Mouse (Mus musculus) midbrain, embryonic 11.5 days (tissue): ENCODE measurements around the gene Pcbp1. TPM values are rescaled to one million over a fixed set of nuclear protein-coding genes. Genes with fewer than 3 reads are reported as not detected.

Source experiments
- ATAC-seq: fragments of 200-750 bp; cut with Nextera tagmentation; 2 replicates; pipeline ENCODE4 v1.8.0; 2017; ENCODE audit warnings: moderate TSS enrichment, moderate library complexity; ENCODE audit not compliant: low FRiP score
- DNase-seq: peaks from one replicate; pipeline ENCODE4 v3.0.0; 2015; ENCODE audit warnings: low spot score; ENCODE audit errors: missing footprints
- H3K27ac ChIP-seq: fragments of 300-500 bp; sonication (generic); 2 replicates; pipeline ENCODE4 v1.5.1; 2014; ENCODE audit warnings: low read depth, low read length
- H3K27me3 ChIP-seq: fragments of 300-500 bp; sonication (generic); 2 replicates; pipeline ENCODE4 v1.6.1; 2014; ENCODE audit warnings: mild to moderate bottlenecking, low read length, moderate library complexity, mixed read lengths; ENCODE audit not compliant: control insufficient read depth, insufficient read depth
- H3K36me3 ChIP-seq: fragments of 300-500 bp; sonication (generic); 2 replicates; pipeline ENCODE4 v1.6.1; 2014; ENCODE audit warnings: mild to moderate bottlenecking, low read length, moderate library complexity, mixed read lengths; ENCODE audit not compliant: control insufficient read depth, insufficient read depth
- H3K4me1 ChIP-seq: fragments of 300-500 bp; sonication (generic); 2 replicates; pipeline ENCODE4 v1.6.1; 2014; ENCODE audit warnings: low read length; ENCODE audit not compliant: control insufficient read depth, insufficient read depth
- H3K4me2 ChIP-seq: fragments of 300-500 bp; sonication (generic); 2 replicates; pipeline ENCODE4 v1.6.1; 2014; ENCODE audit warnings: mild to moderate bottlenecking, moderate library complexity
- H3K4me3 ChIP-seq: fragments of 300-500 bp; sonication (generic); 2 replicates; pipeline ENCODE4 v1.5.1; 2014; ENCODE audit warnings: low read depth, low read length
- H3K9ac ChIP-seq: fragments of 300-500 bp; sonication (generic); 2 replicates; pipeline ENCODE4 v1.6.1; 2014; ENCODE audit warnings: low read length
- H3K9me3 ChIP-seq: fragments of 300-500 bp; sonication (generic); 2 replicates; pipeline ENCODE4 v1.6.1; 2016; ENCODE audit warnings: low read length; ENCODE audit not compliant: control insufficient read depth
- WGBS: fragments of 180-500 bp; shearing (Covaris S2); extraction: QIAGEN DNeasy Blood & Tissue Kit; methylation state at CpG from one replicate; pipeline ENCODE4 v1.1.7; 2014; 5-methylcytosine and 5-hydroxymethylcytosine counted together
- microRNA-seq: library from miRNA; unstranded; fragments of <30 nt; microRNA quantifications from one replicate; pipeline ENCODE4, GENCODE M21; 2017
- polyA plus RNA-seq: library from polyadenylated mRNA; unstranded; fragments of >200 nt; fragmentation: Nextera tagmentation; extraction: Ambion mirVana; gene quantifications from 2 replicates; pipeline ENCODE4 v1.2.1, GENCODE M21; 2014

Gene Pcbp1
- polyA plus RNA-seq, 1 experiment from 2014 or later = 497 TPM

GRCm38 (mm10) chr6:86479816-86480188 lies 46.3 kb downstream of the Pcbp1 start:
- DNase-seq (no peak), ATAC-seq (no peak)
- Histone ChIP-seq H3K36me3 (no peaks in the 10 kb centered on the region), H3K9ac (no peak overlapping the region), H3K27me3 (no peaks in the 10 kb centered on the region), H3K9me3 (no peaks in the 10 kb centered on the region), H3K27ac (no peak overlapping the region), H3K4me3 (no peak overlapping the region), H3K4me1 (peaks cover 5% of the 10 kb centered on the region; the same call in 1 of the 2 replicates), H3K4me2 (no peak overlapping the region)

GRCm38 (mm10) chr6:86479311-86479710 lies 46.8 kb downstream of the Pcbp1 start:
- no peak for DNase-seq
- Histone ChIP-seq H3K9me3 (no peaks in the 10 kb centered on the region), H3K36me3 (no peaks in the 10 kb centered on the region)

GRCm38 (mm10) chr6:86476931-86477330 lies 49.2 kb downstream of the Pcbp1 start:
- 84% methylated on average over 5 of the region's 5 CpGs for WGBS
- H3K4me1 ChIP-seq = peaks cover 12% of the 10 kb centered on the region
- no peak overlapping the region for H3K27ac ChIP-seq
- no peaks in the 10 kb centered on the region for H3K27me3 ChIP-seq
- H3K4me3 ChIP-seq = no peak overlapping the region
- no peak for ATAC-seq
- no peaks in the 10 kb centered on the region for H3K9me3 ChIP-seq
- no peak overlapping the region for H3K4me2 ChIP-seq
- no peaks in the 10 kb centered on the region for H3K36me3 ChIP-seq
- no peak overlapping the region for H3K9ac ChIP-seq
- DNase-seq = no peak

More at GRCm38 (mm10) chr6:86479311-86479710, 46.8 kb downstream of the Pcbp1 start:
- Histone ChIP-seq H3K4me1 (peaks cover 5% of the 10 kb centered on the region; the same call in 1 of the 2 replicates), H3K27ac (no peak overlapping the region), H3K27me3 (no peaks in the 10 kb centered on the region), H3K4me3 (no peak overlapping the region), H3K9ac (no peak overlapping the region), H3K4me2 (no peak overlapping the region)
- 66% methylated on average over 3 of the region's 3 CpGs for WGBS
- no peak for ATAC-seq

- 86% methylated on average over 9 of the region's 9 CpGs for WGBS
- H3K36me3 ChIP-seq = no peaks in the 10 kb centered on the region
- no peak overlapping the region for H3K27ac ChIP-seq
- H3K27me3 ChIP-seq = no peaks in the 10 kb centered on the region
- H3K9me3 ChIP-seq = no peaks in the 10 kb centered on the region
- H3K4me2 ChIP-seq = no peak overlapping the region
- no peak overlapping the region for H3K4me3 ChIP-seq
- ATAC-seq (no peak), DNase-seq (no peak)
- peaks cover 11% of the 10 kb centered on the region for H3K4me1 ChIP-seq
- no peak overlapping the region for H3K9ac ChIP-seq
Measured at GRCm38 (mm10) chr6:86475462-86476167, 50.5 kb downstream of the Pcbp1 start.

GRCm38 (mm10) chr6:86474646-86475181 lies 51.4 kb downstream of the Pcbp1 start:
- no peaks in the 10 kb centered on the region; the same call in 1 of the 2 replicates for H3K36me3 ChIP-seq
- H3K27ac ChIP-seq = no peak overlapping the region
- peaks cover 7% of the 10 kb centered on the region for H3K4me1 ChIP-seq
- no peak for ATAC-seq
- DNase-seq = no peak
- no peaks in the 10 kb centered on the region for H3K9me3 ChIP-seq
- H3K4me2 ChIP-seq = no peak overlapping the region
- H3K9ac ChIP-seq = no peak overlapping the region
- no peaks in the 10 kb centered on the region for H3K27me3 ChIP-seq
- H3K4me3 ChIP-seq = no peak overlapping the region

Small RNA genes lying within 50 kb of the gene (microRNA-seq; reads per million reads assigned to microRNA genes)
- not detected for gene Gm22184

Other genes starting within 250 kb of the Pcbp1 start
- 147 and 152 TPM in 2 replicates for gene Fam136a, start 160.7 kb downstream of the Pcbp1 start, polyA plus RNA-seq
- gene Snrpg, start 155.0 kb downstream of the Pcbp1 start, polyA plus RNA-seq = 658 and 748 TPM in 2 replicates
- 107 and 119 TPM in 2 replicates for gene Pcyox1, start 129.2 kb downstream of the Pcbp1 start, polyA plus RNA-seq
- gene Tia1, start 122.1 kb downstream of the Pcbp1 start, polyA plus RNA-seq = 241 and 255 TPM in 2 replicates
- gene Gm44790, start 99.7 kb downstream of the Pcbp1 start, polyA plus RNA-seq = not detected in 2 replicates
- gene C87436, start 87.9 kb downstream of the Pcbp1 start, polyA plus RNA-seq = 23.6 and 26.4 TPM in 2 replicates
- gene Asprv1, start 101.8 kb upstream of the Pcbp1 start, polyA plus RNA-seq = 0.37 and 0.68 TPM in 2 replicates
- gene Mxd1, start 142.8 kb upstream of the Pcbp1 start, polyA plus RNA-seq = 16.7 and 18.4 TPM in 2 replicates
- 137 and 160 TPM in 2 replicates for gene Snrnp27, start 158.2 kb upstream of the Pcbp1 start, polyA plus RNA-seq
- gene Gmcl1, start 207.1 kb upstream of the Pcbp1 start, polyA plus RNA-seq = 42.4 and 46.3 TPM in 2 replicates